19 mouse cellular contexts compared by ENCODE assay signal in the genomic region with DNA sequence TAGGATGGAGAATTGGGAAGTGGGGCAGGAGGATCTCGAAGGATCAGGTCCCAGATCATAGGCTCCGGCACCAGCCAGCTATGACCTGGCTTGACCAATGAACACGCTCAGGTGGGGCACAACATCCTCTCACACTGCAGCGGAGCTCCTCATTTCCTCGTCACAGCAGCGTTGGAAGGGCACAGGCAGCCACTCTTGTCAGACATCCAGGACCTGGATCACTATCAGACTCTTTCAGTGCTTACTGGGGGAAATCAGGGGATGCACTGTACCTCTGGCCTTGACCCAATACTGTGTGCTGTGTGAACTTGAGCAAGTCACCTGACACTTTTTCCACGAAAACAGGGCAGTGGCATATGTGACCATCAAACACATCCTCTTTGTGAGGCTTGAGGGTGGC. TPM values are rescaled to one million over a fixed set of nuclear protein-coding genes. Genes with fewer than 3 reads are reported as not detected.
DNase-seq lines count a peak whose midpoint lies in the region; TF ChIP-seq lines count a peak whose summit lies in the region.
"Had no signal": no experiment of that assay in that cellular context is flagged by ENCODE, and none has a peak within 500 bp of the region (broad histone marks: within the 10 kb centered on the region; RNA-seq: fewer than 3 reads in every experiment).

No protein-coding gene starts in this region.

- no peak for TF ChIP-seq CTCF in layer of hippocampus, adult 2 months (conservative IDR thresholded peaks at IDR 0.05)

- 0 out of 2 replicates have a peak overlapping the region, but pooled peaks have one; percentile 2 for H3K27ac ChIP-seq in layer of hippocampus, adult 2 months
- H3K27ac ChIP-seq: embryonic facial prominence, embryonic 13.5 days; embryonic facial prominence, embryonic 15.5 days; forebrain, embryonic 10.5 days; forebrain, embryonic 12.5 days had no signal

- DNase-seq in cerebellum, postnatal 14 days, result peak; percentile 51
- DNase-seq in cerebellum, adult 9-10 months, result no peak
- DNase-seq in layer of hippocampus, adult 2 months (ENCODE audit: low spot score in 2 of 2), result no peak
- DNase-seq in layer of hippocampus, postnatal 14 days (ENCODE audit: low spot score in 2 of 2), result no peak
- DNase-seq: adrenal gland, adult 2 months; adrenal gland, postnatal 10 days; adrenal gland, postnatal 25 days; cerebellum, adult 11 months; cerebellum, adult 18-20 months; cerebellum, adult 9-11 months; cerebellum, postnatal 36 days; embryo, embryonic 11 days had no signal

- H3K4me3 ChIP-seq in layer of hippocampus, adult 2 months, result no peak overlapping the region
- H3K4me3 ChIP-seq: embryonic facial prominence, embryonic 13.5 days; embryonic facial prominence, embryonic 15.5 days; erythroblast, embryonic 14.5 days; forebrain, embryonic 10.5 days; forebrain, embryonic 12.5 days had no signal

RNA-seq across cellular contexts. Expression of gene Lrrn2, which starts 45.2 kb away (rescaled TPM):
- total RNA-seq in layer of hippocampus, adult 2 months (2021), result 100 to 1,000 TPM; 218 to 236 TPM
- total RNA-seq in layer of hippocampus, postnatal 14 days (2021), result 100 to 1,000 TPM; 193 to 194 TPM
- total RNA-seq: common myeloid progenitor, adult 5-6 weeks; MEL had no signal

Comparison
In these comparisons a context has a peak if more than half of its experiments do, and no peak if none do; other contexts are left out.
1. DNase-seq: peak in cerebellum, postnatal 14 days (2 of 2); none in cerebellum, adult 9-10 months (single experiment), layer of hippocampus, adult 2 months (0 of 2) and layer of hippocampus, postnatal 14 days (0 of 2).